Mouse (Mus musculus) neural tube, embryonic 11.5 days (tissue): ENCODE measurements around the gene Heg1. TPM values are rescaled to one million over a fixed set of nuclear protein-coding genes. Genes with fewer than 3 reads are reported as not detected.

Source experiments
- ATAC-seq: fragments of 200-750 bp; cut with Nextera tagmentation; 2 replicates; pipeline ENCODE4 v1.8.0; 2017; ENCODE audit warnings: moderate number of reproducible peaks, mild to moderate bottlenecking, moderate TSS enrichment, moderate library complexity; ENCODE audit not compliant: insufficient read depth, low FRiP score, low TSS enrichment
- DNase-seq: peaks from one replicate; pipeline ENCODE4 v3.0.0-alpha.2; 2015; ENCODE audit warnings: low spot score
- H3K27ac ChIP-seq: fragments of 300-500 bp; sonication (generic); 2 replicates; pipeline ENCODE4 v1.5.1; 2014; ENCODE audit warnings: low read depth, mild to moderate bottlenecking, low read length
- H3K27me3 ChIP-seq: fragments of 300-500 bp; sonication (generic); 2 replicates; pipeline ENCODE4 v1.6.1; 2014; ENCODE audit warnings: mild to moderate bottlenecking, low read length, mixed read lengths; ENCODE audit not compliant: control insufficient read depth, insufficient read depth
- H3K36me3 ChIP-seq: fragments of 300-500 bp; sonication (generic); 2 replicates; pipeline ENCODE4 v1.6.1; 2014; ENCODE audit warnings: mild to moderate bottlenecking, low read length, moderate library complexity, mixed read lengths; ENCODE audit not compliant: control insufficient read depth, insufficient read depth
- H3K4me1 ChIP-seq: fragments of 300-500 bp; sonication (generic); 2 replicates; pipeline ENCODE4 v1.6.1; 2014; ENCODE audit warnings: low read length, mixed read lengths; ENCODE audit not compliant: control insufficient read depth, insufficient read depth
- H3K4me2 ChIP-seq: fragments of 300-500 bp; sonication (generic); 2 replicates; pipeline ENCODE4 v1.6.1; 2014; ENCODE audit warnings: low read depth, mild to moderate bottlenecking, moderate library complexity
- H3K4me3 ChIP-seq: fragments of 300-500 bp; sonication (generic); 2 replicates; pipeline ENCODE4 v1.5.1; 2014; ENCODE audit warnings: low read depth, low read length
- H3K9ac ChIP-seq: fragments of 300-500 bp; sonication (generic); 2 replicates; pipeline ENCODE4 v1.6.1; 2014; ENCODE audit warnings: mild to moderate bottlenecking, low read length
- H3K9me3 ChIP-seq: fragments of 300-500 bp; sonication (generic); 2 replicates; pipeline ENCODE4 v1.6.1; 2016; ENCODE audit warnings: low read length; ENCODE audit not compliant: control insufficient read depth
- WGBS: fragments of 180-500 bp; shearing (Covaris S2); extraction: QIAGEN DNeasy Blood & Tissue Kit; methylation state at CpG from one replicate; pipeline ENCODE4 v1.1.7; 2014; 5-methylcytosine and 5-hydroxymethylcytosine counted together
- polyA plus RNA-seq: library from polyadenylated mRNA; unstranded; fragments of >200 nt; fragmentation: Nextera tagmentation; extraction: Ambion mirVana; gene quantifications from 2 replicates; pipeline ENCODE4 v1.2.1, GENCODE M21; 2014

The Heg1 gene
- polyA plus RNA-seq, 1 experiment from 2014 or later, result 21.9 TPM

DNA sequence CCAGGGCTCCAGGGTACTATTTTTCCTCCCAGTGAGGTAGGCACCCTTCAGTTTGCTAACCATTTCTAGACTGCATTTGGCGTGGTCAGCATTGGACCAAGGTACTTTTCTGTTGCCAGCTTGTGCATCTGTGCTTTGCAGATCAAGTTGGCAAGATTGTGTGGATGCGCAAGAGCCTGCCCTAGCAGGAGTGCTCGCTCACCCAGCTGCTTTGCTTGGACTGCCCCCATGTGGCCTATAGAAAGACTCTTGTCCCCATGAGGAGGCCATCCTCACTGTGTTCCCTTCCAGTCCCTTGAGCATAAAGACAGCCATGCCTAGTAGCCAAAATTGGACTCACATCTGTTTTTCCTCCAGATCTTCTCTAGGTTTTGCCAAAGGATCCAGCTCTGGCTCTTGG is 55.6 kb downstream of the Heg1 start:
- ATAC-seq (0 out of 2 replicates have a peak, but pooled peaks have one; percentile 60), DNase-seq (peak; percentile 54)
- Histone ChIP-seq H3K4me2 (no peak overlapping the region), H3K27me3 (no peaks in the 10 kb centered on the region), H3K27ac (no peak overlapping the region), H3K36me3 (0 out of 2 replicates have a peak, but pooled peaks cover 2% of the 10 kb centered on the region), H3K4me3 (no peak overlapping the region), H3K9ac (no peak overlapping the region), H3K4me1 (peaks cover 6% of the 10 kb centered on the region; the same call in 1 of the 2 replicates), H3K9me3 (no peaks in the 10 kb centered on the region)
- 69% methylated on average over 3 of the region's 3 CpGs for WGBS

GRCm38 (mm10) chr16:33740416-33740815 is 56.2 kb downstream of the Heg1 start:
- H3K9ac ChIP-seq, result no peak overlapping the region
- no peak overlapping the region for H3K4me2 ChIP-seq
- WGBS, result 68% methylated on average over 6 of the region's 6 CpGs
- ATAC-seq (no peak), DNase-seq (no peak)
- H3K4me3 ChIP-seq, result no peak overlapping the region
- H3K27ac ChIP-seq, result no peak overlapping the region
- 0 out of 2 replicates have a peak, but pooled peaks cover 2% of the 10 kb centered on the region for H3K36me3 ChIP-seq
- H3K27me3 ChIP-seq, result no peaks in the 10 kb centered on the region
- peaks cover 6% of the 10 kb centered on the region; the same call in 1 of the 2 replicates for H3K4me1 ChIP-seq
- H3K9me3 ChIP-seq, result no peaks in the 10 kb centered on the region

- no peaks in the 10 kb centered on the region for H3K9me3 ChIP-seq
- H3K27ac ChIP-seq, result no peak overlapping the region
- ATAC-seq, result no peak
- WGBS, result 67% methylated on average over 5 of the region's 5 CpGs
- no peak overlapping the region for H3K4me2 ChIP-seq
- no peak for DNase-seq
- no peak overlapping the region for H3K4me3 ChIP-seq
- H3K9ac ChIP-seq, result no peak overlapping the region
- H3K4me1 ChIP-seq, result peaks cover 6% of the 10 kb centered on the region; the same call in 1 of the 2 replicates
- H3K36me3 ChIP-seq, result 0 out of 2 replicates have a peak, but pooled peaks cover 2% of the 10 kb centered on the region
- H3K27me3 ChIP-seq, result no peaks in the 10 kb centered on the region
Observed at GRCm38 (mm10) chr16:33741795-33742194, 57.6 kb downstream of the Heg1 start.

GRCm38 (mm10) chr16:33742233-33742632 is 58.1 kb downstream of the Heg1 start:
- 60% methylated on average over 9 of the region's 9 CpGs for WGBS
- no peaks in the 10 kb centered on the region for H3K9me3 ChIP-seq
- H3K27ac ChIP-seq, result no peak overlapping the region
- DNase-seq (no peak), ATAC-seq (no peak)
- no peaks in the 10 kb centered on the region for H3K27me3 ChIP-seq
- H3K4me1 ChIP-seq, result peaks cover 6% of the 10 kb centered on the region; the same call in 1 of the 2 replicates
- 0 out of 2 replicates have a peak, but pooled peaks cover 2% of the 10 kb centered on the region for H3K36me3 ChIP-seq
- H3K4me3 ChIP-seq, result no peak overlapping the region
- no peak overlapping the region for H3K4me2 ChIP-seq
- no peak overlapping the region for H3K9ac ChIP-seq

- 70% methylated on average over 7 of the region's 7 CpGs for WGBS
- no peak overlapping the region for H3K4me3 ChIP-seq
- no peaks in the 10 kb centered on the region for H3K27me3 ChIP-seq
- H3K9me3 ChIP-seq, result no peaks in the 10 kb centered on the region
- peaks cover 4% of the 10 kb centered on the region; the same call in 1 of the 2 replicates for H3K4me1 ChIP-seq
- ATAC-seq (no peak), DNase-seq (peak; percentile 50)
- no peak overlapping the region for H3K27ac ChIP-seq
- H3K9ac ChIP-seq, result no peak overlapping the region
- H3K36me3 ChIP-seq, result 0 out of 2 replicates have a peak, but pooled peaks cover 2% of the 10 kb centered on the region
- H3K4me2 ChIP-seq, result no peak overlapping the region
Observed at GRCm38 (mm10) chr16:33744622-33745419, 60.7 kb downstream of the Heg1 start.

DNA sequence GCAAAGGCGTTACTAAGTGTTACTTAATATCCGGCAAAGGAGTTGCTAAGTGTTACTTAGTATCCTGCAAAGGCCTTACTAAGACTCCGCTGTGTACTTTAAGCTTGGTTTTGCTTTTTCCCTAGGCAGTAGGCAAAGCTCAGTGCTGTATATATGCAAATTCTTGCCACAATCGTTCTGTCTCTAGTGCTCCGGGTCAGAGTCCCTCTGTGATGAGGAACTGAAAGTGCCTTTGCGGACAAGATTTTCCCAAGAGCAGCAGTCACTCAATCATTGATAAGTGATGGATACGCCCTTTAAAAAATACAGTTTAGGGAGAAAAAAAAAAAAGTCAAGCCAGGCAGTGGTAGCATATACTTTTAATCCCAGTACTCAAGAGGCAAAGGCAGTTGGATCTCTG is 61.3 kb downstream of the Heg1 start:
- no peaks in the 10 kb centered on the region for H3K27me3 ChIP-seq
- no peak overlapping the region for H3K9ac ChIP-seq
- peaks cover 4% of the 10 kb centered on the region; the same call in 1 of the 2 replicates for H3K4me1 ChIP-seq
- no peak overlapping the region for H3K27ac ChIP-seq
- ATAC-seq (no peak), DNase-seq (no peak)
- no peak overlapping the region for H3K4me3 ChIP-seq
- no peaks in the 10 kb centered on the region for H3K9me3 ChIP-seq
- H3K36me3 ChIP-seq, result 0 out of 2 replicates have a peak, but pooled peaks cover 2% of the 10 kb centered on the region
- WGBS, result 89% methylated on average over 7 of the region's 7 CpGs
- no peak overlapping the region for H3K4me2 ChIP-seq

DNA sequence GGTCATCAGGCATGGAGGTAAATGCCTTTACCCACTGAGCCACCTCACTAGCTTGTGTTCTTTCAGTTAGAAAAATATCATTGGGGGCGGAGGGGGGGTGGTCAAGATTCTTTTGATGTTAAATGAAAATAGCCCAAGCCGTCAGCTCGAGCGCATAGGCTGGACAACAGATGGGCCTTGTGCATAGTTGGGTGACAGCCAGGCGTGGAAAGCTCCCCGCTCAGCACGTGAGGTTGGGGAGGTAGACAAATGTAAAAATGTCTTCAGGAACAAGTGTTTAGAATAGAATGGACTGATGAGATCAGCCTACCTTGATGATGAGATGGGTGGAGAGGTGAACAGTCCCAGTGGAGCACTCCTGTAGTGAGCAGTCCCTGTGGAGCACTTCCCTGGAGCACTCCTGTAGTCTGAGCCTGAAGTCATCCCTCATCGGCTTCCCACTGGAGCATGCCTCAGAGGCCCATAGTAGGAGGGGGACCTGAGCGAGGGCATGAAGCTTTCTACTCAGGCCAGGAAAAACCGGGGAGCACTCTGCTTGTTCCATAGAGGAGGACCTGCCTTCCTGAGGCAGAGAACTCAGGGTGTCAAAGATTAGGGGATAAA is 62.0 kb downstream of the Heg1 start:
- DNase-seq (no peak), ATAC-seq (no peak)
- Histone ChIP-seq H3K27me3 (no peaks in the 10 kb centered on the region), H3K27ac (no peak overlapping the region), H3K4me2 (no peak overlapping the region), H3K4me3 (no peak overlapping the region), H3K9ac (no peak overlapping the region), H3K4me1 (peaks cover 2% of the 10 kb centered on the region; the same call in 1 of the 2 replicates), H3K9me3 (no peaks in the 10 kb centered on the region), H3K36me3 (0 out of 2 replicates have a peak, but pooled peaks cover 2% of the 10 kb centered on the region)
- WGBS, result 78% methylated on average over 10 of the region's 10 CpGs

- Histone ChIP-seq H3K9ac (no peak overlapping the region), H3K9me3 (no peaks in the 10 kb centered on the region), H3K4me2 (no peak overlapping the region), H3K27ac (no peak overlapping the region), H3K4me3 (no peak overlapping the region), H3K27me3 (no peaks in the 10 kb centered on the region), H3K4me1 (no peaks in the 10 kb centered on the region), H3K36me3 (0 out of 2 replicates have a peak, but pooled peaks cover 2% of the 10 kb centered on the region)
- 77% methylated on average over 7 of the region's 7 CpGs for WGBS
- ATAC-seq (no peak), DNase-seq (no peak)
Observed at GRCm38 (mm10) chr16:33747346-33747954, 63.3 kb downstream of the Heg1 start.
